Mouse (Mus musculus): ENCODE data around the gene Kcnf1. TPM values are rescaled to one million over a fixed set of nuclear protein-coding genes. Genes with fewer than 3 reads are reported as not detected.

Gene Kcnf1
- total RNA-seq (2012; rRNA removed) (not detected in 2 replicates), total RNA-seq (2014; rRNA removed) (not detected in 2 replicates), polyA plus RNA-seq (2012; ENCODE audit: insufficient read length, low read depth) (not detected in 2 replicates)

DNA sequence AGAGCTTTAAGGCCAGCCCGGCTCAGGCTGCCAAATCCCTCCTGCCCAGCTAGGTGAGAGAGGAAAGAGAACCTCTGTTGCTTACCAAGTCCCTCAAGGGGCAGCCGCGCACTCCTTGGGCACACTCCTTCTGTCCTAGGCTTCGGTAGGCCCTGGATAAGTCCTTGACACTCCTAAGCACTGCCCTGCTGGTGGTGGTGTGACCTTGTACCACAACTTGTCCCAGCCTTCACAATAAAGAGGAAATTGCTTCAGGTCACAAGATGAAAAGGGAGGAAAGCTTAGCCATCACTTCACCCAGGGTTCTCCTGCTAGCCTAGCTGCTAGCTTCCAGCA lies at the start of gene Kcnf1:
Gene Kcnf1 (minus strand): TSS at position 132 of the 336 bp plus-strand sequence.
- H3K4me3 ChIP-seq (replicated peaks in 1 of 3; ENCODE audit: low read depth in 2 of 3, low read length in 2 of 3, poor library complexity in 1 of 3) = no peak within 1 kb of the TSS
- no peaks in the 10 kb centered on the region for H3K27me3 ChIP-seq (replicated peaks)
- no peaks in the 10 kb centered on the region for H3K36me3 ChIP-seq (replicated peaks in 1 of 2; ENCODE audit: control insufficient read depth in 1 of 2, insufficient read depth in 1 of 2, low read length in 1 of 2)
- in situ Hi-C loops (cut with MboI; ENCODE audit: low pct_ligation_motif_present, low pct_unique_long_range_greater_than_20kb, low sequenced_read_pairs) = no loop called here
- TF ChIP-seq SIN3A (IDR thresholded peaks at IDR 0.05; ENCODE audit: low read length) (no peak), USF1 (IDR thresholded peaks at IDR 0.05; ENCODE audit: low read depth, low read length) (no peak), IRF4 (IDR thresholded peaks at IDR 0.05; ENCODE audit: low read depth, low read length) (no peak), ZKSCAN1 (IDR thresholded peaks at IDR 0.05; ENCODE audit: borderline replicate concordance, low read depth, low read length) (no peak), ZNF384 (IDR thresholded peaks at IDR 0.05; ENCODE audit: low read depth, low read length) (no peak), SMC3 (IDR thresholded peaks at IDR 0.05; ENCODE audit: low read depth, low read length) (no peak), ETS1 (conservative IDR thresholded peaks at IDR 0.05; ENCODE audit: low read depth, low read length) (no peak), TBP (conservative IDR thresholded peaks at IDR 0.05; ENCODE audit: low read depth, low read length) (no peak), ZMIZ1 (IDR thresholded peaks at IDR 0.05; ENCODE audit: low read depth, low read length) (no peak)
- H3K4me1 ChIP-seq (ENCODE audit: control insufficient read depth in 1 of 2, insufficient read depth in 2 of 2) = no peaks in the 10 kb centered on the region
- no peaks in the 10 kb centered on the region for H3K79me2 ChIP-seq (replicated peaks; ENCODE audit: control insufficient read depth, extremely low read depth, insufficient read depth, poor library complexity, severe bottlenecking)
- no peaks in the 10 kb centered on the region for H3K9me3 ChIP-seq (replicated peaks; ENCODE audit: low read length)
- no peak within 1 kb of the TSS for H3K9ac ChIP-seq (ENCODE audit: insufficient read depth, low read depth)
- dilution Hi-C loops (cut with MboI; ENCODE audit: extremely low pct_ligation_motif_present, extremely low pct_unique_long_range_greater_than_20kb, low sequenced_read_pairs) = no loop called here
- no peak within 1 kb of the TSS for H3K27ac ChIP-seq (ENCODE audit: insufficient read depth, low read depth)
- DNase-seq (ENCODE audit: extremely low read depth) = no peak
- H3K4me2 ChIP-seq (ENCODE audit: insufficient read depth, low read depth, poor library complexity, severe bottlenecking) = no peak within 1 kb of the TSS

GRCm38 (mm10) chr12:17225012-17225411 lies 48.3 kb upstream of the Kcnf1 start:
- H3K27me3 ChIP-seq (replicated peaks) = no peaks in the 10 kb centered on the region
- peaks cover 0 to 5% of the 10 kb centered on the region in 2 experiments; a peak in 2 of 4 replicates for H3K4me1 ChIP-seq (ENCODE audit: control insufficient read depth in 1 of 2, insufficient read depth in 2 of 2)
- no peak overlapping the region for H3K9ac ChIP-seq (ENCODE audit: insufficient read depth, low read depth)
- H3K4me2 ChIP-seq (ENCODE audit: insufficient read depth, low read depth, poor library complexity, severe bottlenecking) = no peak overlapping the region
- H3K36me3 ChIP-seq (replicated peaks in 1 of 2; ENCODE audit: control insufficient read depth in 1 of 2, insufficient read depth in 1 of 2, low read length in 1 of 2) = no peaks in the 10 kb centered on the region
- H3K79me2 ChIP-seq (replicated peaks; ENCODE audit: control insufficient read depth, extremely low read depth, insufficient read depth, poor library complexity, severe bottlenecking) = no peaks in the 10 kb centered on the region
- H3K27ac ChIP-seq (ENCODE audit: insufficient read depth, low read depth) = no peak overlapping the region
- TF ChIP-seq RCOR1 (conservative IDR thresholded peaks at IDR 0.05; ENCODE audit: low read depth, low read length) (no peak), SMC3 (IDR thresholded peaks at IDR 0.05; ENCODE audit: low read depth, low read length) (no peak), CHD2 (IDR thresholded peaks at IDR 0.05; ENCODE audit: low read length) (no peak), GABPA (IDR thresholded peaks at IDR 0.05; ENCODE audit: insufficient replicate concordance, low read depth, low read length) (no peak), SIN3A (IDR thresholded peaks at IDR 0.05; ENCODE audit: low read length) (no peak), JUND (conservative IDR thresholded peaks at IDR 0.05; ENCODE audit: low read depth, low read length) (no peak), USF1 (IDR thresholded peaks at IDR 0.05; ENCODE audit: low read depth, low read length) (no peak), NELFE (IDR thresholded peaks at IDR 0.05; ENCODE audit: low read depth, low read length) (no peak), POLR2A (IDR thresholded peaks at IDR 0.05; ENCODE audit: low read depth, low read length) (no peak), CTCF (conservative IDR thresholded peaks at IDR 0.05 in 1 of 2, IDR thresholded peaks at IDR 0.05 in 1 of 2; ENCODE audit: low read depth in 2 of 2, low read length in 2 of 2) (no peak), ZKSCAN1 (IDR thresholded peaks at IDR 0.05; ENCODE audit: borderline replicate concordance, low read depth, low read length) (no peak), USF2 (conservative IDR thresholded peaks at IDR 0.05; ENCODE audit: low read depth, low read length) (no peak)
- no peak for DNase-seq (ENCODE audit: extremely low read depth)
- dilution Hi-C loops (cut with MboI; ENCODE audit: extremely low pct_ligation_motif_present, extremely low pct_unique_long_range_greater_than_20kb, low sequenced_read_pairs) (no loop called here), in situ Hi-C loops (cut with MboI; ENCODE audit: low pct_ligation_motif_present, low pct_unique_long_range_greater_than_20kb, low sequenced_read_pairs) (loop anchor here (25.0 kb wide), 1 partner anchor 513 kb away; no protein-coding TSS in a partner anchor)
- no peaks in the 10 kb centered on the region for H3K9me3 ChIP-seq (replicated peaks; ENCODE audit: low read length)
- H3K4me3 ChIP-seq (replicated peaks in 1 of 3; ENCODE audit: low read depth in 2 of 3, low read length in 2 of 3, poor library complexity in 1 of 3) = no peak overlapping the region

Data from CH12.LX (cell line).